Mouse (Mus musculus): ENCODE results near the gene Gata2. TPM values are rescaled to one million over a fixed set of nuclear protein-coding genes. Genes with fewer than 3 reads are reported as not detected.

Gene Gata2
- total RNA-seq, 4 experiments from 2014 or later = 4.4 to 6.8 (median 6.2) TPM

- DNase-seq (ENCODE audit: low spot score in 2 of 2) = no peak
Observed at GRCm38 (mm10) chr6:88207403-88208033, 13.8 kb downstream of the Gata2 start.

GRCm38 (mm10) chr6:88208321-88208720 lies 14.6 kb downstream of the Gata2 start:
- no peak for DNase-seq (ENCODE audit: low spot score in 2 of 2)

GRCm38 (mm10) chr6:88209453-88209852 lies 15.8 kb downstream of the Gata2 start:
- no peak for DNase-seq (ENCODE audit: low spot score in 2 of 2)

- no peak for DNase-seq (ENCODE audit: low spot score in 2 of 2)
Observed at GRCm38 (mm10) chr6:88210182-88210581, 16.5 kb downstream of the Gata2 start.

- no peak for DNase-seq (ENCODE audit: low spot score in 2 of 2)
Observed at GRCm38 (mm10) chr6:88215797-88216196, 22.1 kb downstream of the Gata2 start.

GRCm38 (mm10) chr6:88216199-88216598 lies 22.5 kb downstream of the Gata2 start:
- DNase-seq (ENCODE audit: low spot score in 2 of 2) = no peak

- no peak for DNase-seq (ENCODE audit: low spot score in 2 of 2)
Observed at GRCm38 (mm10) chr6:88219094-88219493, 25.4 kb downstream of the Gata2 start.

- no peak for DNase-seq (ENCODE audit: low spot score in 2 of 2)
Observed at GRCm38 (mm10) chr6:88221968-88222367, 28.3 kb downstream of the Gata2 start, which contains the start of gene Dnajb8. Dnajb8 (plus strand) TSS chr6:88222268.

- DNase-seq (ENCODE audit: low spot score in 2 of 2) = no peak
Observed at GRCm38 (mm10) chr6:88226570-88226994, 32.9 kb downstream of the Gata2 start.

GRCm38 (mm10) chr6:88227537-88227936 lies 33.8 kb downstream of the Gata2 start:
- no peak for DNase-seq (ENCODE audit: low spot score in 2 of 2)

- DNase-seq (ENCODE audit: low spot score in 2 of 2) = no peak
Observed at GRCm38 (mm10) chr6:88229221-88229620, 35.5 kb downstream of the Gata2 start.

- DNase-seq (ENCODE audit: low spot score in 2 of 2) = no peak
Observed at GRCm38 (mm10) chr6:88231821-88232220, 38.1 kb downstream of the Gata2 start.

- DNase-seq (ENCODE audit: low spot score in 2 of 2) = no peak
Observed at GRCm38 (mm10) chr6:88232221-88232620, 38.5 kb downstream of the Gata2 start.

- no peak for DNase-seq (ENCODE audit: low spot score in 2 of 2)
Observed at GRCm38 (mm10) chr6:88233996-88234395, 40.3 kb downstream of the Gata2 start.

GRCm38 (mm10) chr6:88235461-88235860 lies 41.8 kb downstream of the Gata2 start:
- no peak for DNase-seq (ENCODE audit: low spot score in 2 of 2)

GRCm38 (mm10) chr6:88235983-88236382 lies 42.3 kb downstream of the Gata2 start:
- DNase-seq (ENCODE audit: low spot score in 2 of 2) = no peak

GRCm38 (mm10) chr6:88236513-88236912 lies 42.8 kb downstream of the Gata2 start:
- no peak for DNase-seq (ENCODE audit: low spot score in 2 of 2)

- DNase-seq (ENCODE audit: low spot score in 2 of 2) = no peak
Observed at GRCm38 (mm10) chr6:88242604-88243003, 48.9 kb downstream of the Gata2 start.

GRCm38 (mm10) chr6:88249231-88249630 lies 55.5 kb downstream of the Gata2 start:
- no peak for DNase-seq (ENCODE audit: low spot score in 2 of 2)

GRCm38 (mm10) chr6:88251396-88251795 lies 57.7 kb downstream of the Gata2 start:
- no peak for DNase-seq (ENCODE audit: low spot score in 2 of 2)

- DNase-seq (ENCODE audit: low spot score in 2 of 2) = no peak
Observed at GRCm38 (mm10) chr6:88251798-88252478, 58.2 kb downstream of the Gata2 start.

GRCm38 (mm10) chr6:88254082-88254481 lies 60.4 kb downstream of the Gata2 start:
- DNase-seq (ENCODE audit: low spot score in 2 of 2) = no peak

GRCm38 (mm10) chr6:88255435-88255834 lies 61.7 kb downstream of the Gata2 start:
- DNase-seq (ENCODE audit: low spot score in 2 of 2) = no peak
